Mouse (Mus musculus): ENCODE results near the gene S1pr2. TPM values are rescaled to one million over a fixed set of nuclear protein-coding genes. Genes with fewer than 3 reads are reported as not detected.

S1pr2 gene
- polyA plus RNA-seq, 1 experiment from 2014 or later: 12.1 TPM

Small RNA genes lying within 50 kb of the gene (microRNA-seq; reads per million reads assigned to microRNA genes)
- 2.5 reads per million for gene Mir7081 (ENCODE audit: borderline number of aligned reads)

Other genes with a start within 250 kb of the S1pr2 start
- 0.24 and 0.52 TPM in 2 replicates for gene Olfm2, start 230.4 kb downstream of the S1pr2 start, polyA plus RNA-seq (2015; fragmentation: Nextera tagmentation; extraction: Ambion mirVana)
- 1.8 and 1.9 TPM in 2 replicates for gene Col5a3, start 161.7 kb downstream of the S1pr2 start, polyA plus RNA-seq (2015; fragmentation: Nextera tagmentation; extraction: Ambion mirVana)
- gene Rdh8, start 158.3 kb downstream of the S1pr2 start, polyA plus RNA-seq (2015; fragmentation: Nextera tagmentation; extraction: Ambion mirVana): not detected in 2 replicates
- gene A230050P20Rik, start 108.1 kb downstream of the S1pr2 start, polyA plus RNA-seq (2015; fragmentation: Nextera tagmentation; extraction: Ambion mirVana): 9.2 and 15.1 TPM in 2 replicates
- 6.7 and 7.3 TPM in 2 replicates for gene Angptl6, start 97.1 kb downstream of the S1pr2 start, polyA plus RNA-seq (2015; fragmentation: Nextera tagmentation; extraction: Ambion mirVana)
- gene Ppan, start 88.6 kb downstream of the S1pr2 start, polyA plus RNA-seq (2015; fragmentation: Nextera tagmentation; extraction: Ambion mirVana): 74.4 and 83.0 TPM in 2 replicates
- 303 and 310 TPM in 2 replicates for gene Eif3g, start 78.2 kb downstream of the S1pr2 start, polyA plus RNA-seq (2015; fragmentation: Nextera tagmentation; extraction: Ambion mirVana)
- gene Dnmt1, start 16.9 kb downstream of the S1pr2 start, polyA plus RNA-seq (2015; fragmentation: Nextera tagmentation; extraction: Ambion mirVana): 90.0 and 96.3 TPM in 2 replicates
- 116 and 130 TPM in 2 replicates for gene Mrpl4, start 26.0 kb upstream of the S1pr2 start, polyA plus RNA-seq (2015; fragmentation: Nextera tagmentation; extraction: Ambion mirVana)
- gene Icam1, start 39.2 kb upstream of the S1pr2 start, polyA plus RNA-seq (2015; fragmentation: Nextera tagmentation; extraction: Ambion mirVana): 64.8 and 64.9 TPM in 2 replicates
- 0.31 and 0.48 TPM in 2 replicates for gene Icam4, start 52.6 kb upstream of the S1pr2 start, polyA plus RNA-seq (2015; fragmentation: Nextera tagmentation; extraction: Ambion mirVana)
- gene Icam5, start 55.3 kb upstream of the S1pr2 start, polyA plus RNA-seq (2015; fragmentation: Nextera tagmentation; extraction: Ambion mirVana): 0.14 and 0.33 TPM in 2 replicates
- 0.59 and 0.69 TPM in 2 replicates for gene Zglp1, start 90.3 kb upstream of the S1pr2 start, polyA plus RNA-seq (2015; fragmentation: Nextera tagmentation; extraction: Ambion mirVana)
- gene Gm49373, start 96.3 kb upstream of the S1pr2 start, polyA plus RNA-seq (2015; fragmentation: Nextera tagmentation; extraction: Ambion mirVana): 0.09 and 0.26 TPM in 2 replicates
- gene Fdx1l, start 96.8 kb upstream of the S1pr2 start, polyA plus RNA-seq (2015; fragmentation: Nextera tagmentation; extraction: Ambion mirVana): 44.7 and 47.0 TPM in 2 replicates
- gene Gm38431, start 115.2 kb upstream of the S1pr2 start, polyA plus RNA-seq (2015; fragmentation: Nextera tagmentation; extraction: Ambion mirVana): 1.2 and 1.6 TPM in 2 replicates
- gene Raver1, start 115.2 kb upstream of the S1pr2 start, polyA plus RNA-seq (2015; fragmentation: Nextera tagmentation; extraction: Ambion mirVana): 33.2 and 45.9 TPM in 2 replicates
- gene Tyk2, start 154.5 kb upstream of the S1pr2 start, polyA plus RNA-seq (2015; fragmentation: Nextera tagmentation; extraction: Ambion mirVana): 13.8 and 14.0 TPM in 2 replicates
- 281 and 307 TPM in 2 replicates for gene Cdc37, start 173.2 kb upstream of the S1pr2 start, polyA plus RNA-seq (2015; fragmentation: Nextera tagmentation; extraction: Ambion mirVana)
- 0.95 and 1.0 TPM in 2 replicates for gene Pde4a, start 188.9 kb upstream of the S1pr2 start, polyA plus RNA-seq (2015; fragmentation: Nextera tagmentation; extraction: Ambion mirVana)